Mouse (Mus musculus): ENCODE data around the gene Lclat1. TPM values are rescaled to one million over a fixed set of nuclear protein-coding genes. Genes with fewer than 3 reads are reported as not detected.
"Not testable (repeated sequence)": the region's sequence is repeated elsewhere in the genome, so short reads cannot be mapped to it uniquely, and the experiment has no call there.

Lclat1 gene
- total RNA-seq, 4 experiments from 2014 or later = 16.3 to 20.3 (median 18.4) TPM

- no peak for DNase-seq (ENCODE audit: low spot score in 2 of 2)
Observed at GRCm38 (mm10) chr17:73136562-73137484, 29.0 kb downstream of the Lclat1 start.

- DNase-seq (ENCODE audit: low spot score in 2 of 2) = no peak
Observed at GRCm38 (mm10) chr17:73138217-73138616, 30.4 kb downstream of the Lclat1 start.

GRCm38 (mm10) chr17:73142029-73142428 lies 34.2 kb downstream of the Lclat1 start:
- DNase-seq (ENCODE audit: low spot score in 2 of 2) = no peak

GRCm38 (mm10) chr17:73142445-73142844 lies 34.7 kb downstream of the Lclat1 start:
- no peak for DNase-seq (ENCODE audit: low spot score in 2 of 2)

- DNase-seq (ENCODE audit: low spot score in 2 of 2) = no peak
Observed at GRCm38 (mm10) chr17:73145426-73145825, 37.6 kb downstream of the Lclat1 start.

- DNase-seq (ENCODE audit: low spot score in 2 of 2) = no peak
Observed at GRCm38 (mm10) chr17:73148607-73149006, 40.8 kb downstream of the Lclat1 start.

- not testable (repeated sequence) for DNase-seq (ENCODE audit: low spot score in 2 of 2)
Observed at GRCm38 (mm10) chr17:73152790-73153525, 45.2 kb downstream of the Lclat1 start.

GRCm38 (mm10) chr17:73153672-73154071 lies 45.9 kb downstream of the Lclat1 start:
- DNase-seq (ENCODE audit: low spot score in 2 of 2) = no peak

- no peak for DNase-seq (ENCODE audit: low spot score in 2 of 2)
Observed at GRCm38 (mm10) chr17:73156606-73157005, 48.8 kb downstream of the Lclat1 start.

- no peak for DNase-seq (ENCODE audit: low spot score in 2 of 2)
Observed at GRCm38 (mm10) chr17:73161795-73162194, 54.0 kb downstream of the Lclat1 start.

- DNase-seq (ENCODE audit: low spot score in 2 of 2) = no peak
Observed at GRCm38 (mm10) chr17:73162445-73163208, 54.8 kb downstream of the Lclat1 start.

- no peak for DNase-seq (ENCODE audit: low spot score in 2 of 2)
Observed at GRCm38 (mm10) chr17:73163597-73163996, 55.8 kb downstream of the Lclat1 start.

GRCm38 (mm10) chr17:73164121-73164520 lies 56.3 kb downstream of the Lclat1 start:
- no peak for DNase-seq (ENCODE audit: low spot score in 2 of 2)

- no peak for DNase-seq (ENCODE audit: low spot score in 2 of 2)
Observed at GRCm38 (mm10) chr17:73169461-73169860, 61.7 kb downstream of the Lclat1 start.

GRCm38 (mm10) chr17:73170141-73170540 lies 62.4 kb downstream of the Lclat1 start:
- DNase-seq (ENCODE audit: low spot score in 2 of 2) = no peak

GRCm38 (mm10) chr17:73174083-73174562 lies 66.3 kb downstream of the Lclat1 start:
- DNase-seq (ENCODE audit: low spot score in 2 of 2) = peak; percentile 31 to 42

- DNase-seq (ENCODE audit: low spot score in 2 of 2) = no peak
Observed at GRCm38 (mm10) chr17:73175720-73176119, 67.9 kb downstream of the Lclat1 start.

GRCm38 (mm10) chr17:73177079-73177478 lies 69.3 kb downstream of the Lclat1 start:
- DNase-seq (ENCODE audit: low spot score in 2 of 2) = no peak

GRCm38 (mm10) chr17:73186929-73187328 lies 79.1 kb downstream of the Lclat1 start:
- DNase-seq (ENCODE audit: low spot score in 2 of 2) = no peak

GRCm38 (mm10) chr17:73194146-73194545 lies 86.4 kb downstream of the Lclat1 start:
- DNase-seq (ENCODE audit: low spot score in 2 of 2) = no peak

- DNase-seq (ENCODE audit: low spot score in 2 of 2) = peak; percentile 43 to 52
Observed at GRCm38 (mm10) chr17:73194575-73194974, 86.8 kb downstream of the Lclat1 start.
